Mouse (Mus musculus) urinary bladder, postnatal 14 days (tissue): ENCODE results near the gene Gm17651.
A peak's percentile ranks its signal among the peaks of the same experiment; 100 is the strongest.

Experiments used
- DNase-seq: peaks from one replicate; pipeline ENCODE4 v3.0.0; 2021; ENCODE audit warnings: low spot score

Gene Gm17651

GRCm38 (mm10) chr3:97629941-97630340, 44.6 kb downstream of the Gm17651 start:
- no peak for DNase-seq

- peak; percentile 82 for DNase-seq
Measured at GRCm38 (mm10) chr3:97628391-97629001, 46.0 kb downstream of the Gm17651 start, which contains the start of gene Fmo5. Gene Fmo5, plus strand, starts transcription at chr3:97628804.

DNA sequence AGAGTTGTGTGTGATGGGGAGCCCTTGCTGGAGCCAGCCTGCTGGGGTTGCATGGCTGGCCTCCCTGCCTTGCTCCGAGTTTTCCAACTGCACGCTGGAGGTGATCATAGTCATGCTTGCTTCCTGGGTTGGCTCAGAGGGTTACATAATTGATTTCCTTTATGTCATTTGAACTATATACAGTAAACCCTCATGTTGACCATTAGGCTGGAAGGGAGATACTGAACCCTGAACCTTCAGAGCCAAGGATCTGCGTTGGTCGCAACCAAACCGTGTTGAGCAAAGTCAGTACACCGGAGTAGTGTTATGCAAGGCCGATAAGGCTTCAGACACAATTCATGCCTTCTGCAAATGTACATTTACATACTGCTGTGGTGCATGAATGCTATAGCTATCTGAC, 46.6 kb downstream of the Gm17651 start:
- DNase-seq = no peak

GRCm38 (mm10) chr3:97624611-97625010, 49.9 kb downstream of the Gm17651 start:
- no peak for DNase-seq
